Mouse (Mus musculus) heart, embryonic 13.5 days (tissue): ENCODE results near the gene Bcl9l. TPM values are rescaled to one million over a fixed set of nuclear protein-coding genes. Genes with fewer than 3 reads are reported as not detected.
A peak's percentile ranks its signal among the peaks of the same experiment; 100 is the strongest.

Source experiments
- ATAC-seq: fragments of 200-750 bp; cut with Nextera tagmentation; 2 replicates; pipeline ENCODE4 v1.8.0; 2017; ENCODE audit warnings: moderate TSS enrichment; ENCODE audit not compliant: insufficient number of reproducible peaks, low FRiP score, low TSS enrichment; ENCODE audit errors: extremely low read depth
- H3K27ac ChIP-seq: fragments of 300-500 bp; sonication (generic); replicated peaks from 2 replicates; pipeline ENCODE4 v1.5.1; 2015; ENCODE audit warnings: moderate library complexity, mild to moderate bottlenecking, inconsistent platforms
- H3K27me3 ChIP-seq: fragments of 300-500 bp; sonication (generic); replicated peaks from 2 replicates; pipeline ENCODE4 v1.6.1; 2015; ENCODE audit warnings: mild to moderate bottlenecking, inconsistent platforms
- H3K36me3 ChIP-seq: fragments of 300-500 bp; sonication (generic); 2 replicates; pipeline ENCODE4 v1.6.1; 2015; ENCODE audit warnings: mild to moderate bottlenecking, inconsistent platforms
- H3K4me1 ChIP-seq: fragments of 300-500 bp; sonication (generic); 2 replicates; pipeline ENCODE4 v1.6.1; 2015; ENCODE audit warnings: inconsistent platforms
- H3K4me2 ChIP-seq: fragments of 300-500 bp; sonication (generic); 2 replicates; pipeline ENCODE4 v1.6.1; 2015; ENCODE audit warnings: inconsistent platforms, mild to moderate bottlenecking, moderate library complexity
- H3K4me3 ChIP-seq: fragments of 300-500 bp; sonication (generic); 2 replicates; pipeline ENCODE4 v1.5.1; 2015; ENCODE audit warnings: moderate library complexity, mild to moderate bottlenecking, inconsistent platforms
- H3K9ac ChIP-seq: fragments of 300-500 bp; sonication (generic); 2 replicates; pipeline ENCODE4 v1.6.1; 2015; ENCODE audit warnings: inconsistent platforms, mild to moderate bottlenecking, moderate library complexity
- H3K9me3 ChIP-seq: fragments of 300-500 bp; sonication (generic); 2 replicates; pipeline ENCODE4 v1.6.1; 2016; ENCODE audit warnings: inconsistent platforms
- WGBS: fragments of 180-500 bp; shearing (Covaris S2); methylation state at CpG from one replicate; pipeline ENCODE4 v1.1.7; 2015; ENCODE audit warnings: mixed read lengths; 5-methylcytosine and 5-hydroxymethylcytosine counted together
- polyA plus RNA-seq: library from polyadenylated mRNA; unstranded; fragments of >200 nt; fragmentation: Nextera tagmentation; extraction: Ambion mirVana; gene quantifications from 2 replicates; pipeline ENCODE4 v1.2.1, GENCODE M21; 2015

Bcl9l gene
- polyA plus RNA-seq, 1 experiment from 2014 or later: 9.4 TPM

- Histone ChIP-seq H3K36me3 (peaks cover 54% of the 10 kb centered on the region), H3K4me2 (peak overlapping the region; percentile 73), H3K27me3 (no peaks in the 10 kb centered on the region), H3K9ac (peak overlapping the region; percentile 83), H3K4me1 (peaks cover 64% of the 10 kb centered on the region), H3K4me3 (peak overlapping the region; percentile 51), H3K9me3 (no peaks in the 10 kb centered on the region), H3K27ac (peak overlapping the region; percentile 80)
- 70% methylated on average over 19 of the region's 19 CpGs for WGBS
- no peak for ATAC-seq
These were observed 26.3 kb downstream of the Bcl9l start for GRCm38 (mm10) chr9:44508721-44509486.

GRCm38 (mm10) chr9:44509487-44510354 lies 27.1 kb downstream of the Bcl9l start:
- H3K4me3 ChIP-seq: peak overlapping the region; percentile 51
- H3K36me3 ChIP-seq: peaks cover 47% of the 10 kb centered on the region
- peak overlapping the region; percentile 83 for H3K9ac ChIP-seq
- H3K4me2 ChIP-seq: peak overlapping the region; percentile 73
- WGBS: 5% methylated on average over 27 of the region's 27 CpGs
- ATAC-seq: no peak
- H3K4me1 ChIP-seq: peaks cover 57% of the 10 kb centered on the region
- no peaks in the 10 kb centered on the region for H3K9me3 ChIP-seq
- peak overlapping the region; percentile 80 for H3K27ac ChIP-seq
- no peaks in the 10 kb centered on the region for H3K27me3 ChIP-seq

- peak overlapping the region; percentile 51 for H3K4me3 ChIP-seq
These were observed 27.8 kb downstream of the Bcl9l start for GRCm38 (mm10) chr9:44510355-44510871.

GRCm38 (mm10) chr9:44510872-44511601 lies 28.4 kb downstream of the Bcl9l start:
- no peak overlapping the region for H3K4me3 ChIP-seq
- H3K4me2 ChIP-seq: no peak overlapping the region
- peaks cover 47% of the 10 kb centered on the region for H3K4me1 ChIP-seq
- WGBS: 49% methylated on average over 5 of the region's 5 CpGs
- peaks cover 34% of the 10 kb centered on the region for H3K36me3 ChIP-seq
- H3K27me3 ChIP-seq: no peaks in the 10 kb centered on the region
- H3K9ac ChIP-seq: peak overlapping the region; percentile 83
- H3K9me3 ChIP-seq: no peaks in the 10 kb centered on the region
- peak overlapping the region; percentile 80 for H3K27ac ChIP-seq
- peak; percentile 20; the same call in 1 of the 2 replicates for ATAC-seq

More at GRCm38 (mm10) chr9:44510355-44510871, 27.8 kb downstream of the Bcl9l start:
- peak overlapping the region; percentile 80 for H3K27ac ChIP-seq
- no peak for ATAC-seq
- no peaks in the 10 kb centered on the region for H3K9me3 ChIP-seq
- H3K36me3 ChIP-seq: peaks cover 40% of the 10 kb centered on the region
- H3K4me1 ChIP-seq: peaks cover 52% of the 10 kb centered on the region
- peak overlapping the region; percentile 73 for H3K4me2 ChIP-seq
- WGBS: 36% methylated on average over 9 of the region's 9 CpGs
- peak overlapping the region; percentile 83 for H3K9ac ChIP-seq
- no peaks in the 10 kb centered on the region for H3K27me3 ChIP-seq

GRCm38 (mm10) chr9:44511935-44512716 lies 29.5 kb downstream of the Bcl9l start:
- no peak overlapping the region for H3K4me3 ChIP-seq
- no peak overlapping the region for H3K27ac ChIP-seq
- H3K9me3 ChIP-seq: no peaks in the 10 kb centered on the region
- no peak overlapping the region for H3K9ac ChIP-seq
- peaks cover 23% of the 10 kb centered on the region for H3K36me3 ChIP-seq
- H3K4me1 ChIP-seq: peaks cover 47% of the 10 kb centered on the region
- ATAC-seq: no peak
- H3K4me2 ChIP-seq: no peak overlapping the region
- no peaks in the 10 kb centered on the region for H3K27me3 ChIP-seq
- WGBS: 60% methylated on average over 9 of the region's 9 CpGs

GRCm38 (mm10) chr9:44512717-44513003 lies 30.0 kb downstream of the Bcl9l start:
- no peaks in the 10 kb centered on the region for H3K9me3 ChIP-seq
- no peaks in the 10 kb centered on the region for H3K27me3 ChIP-seq
- no peak overlapping the region for H3K27ac ChIP-seq
- 90% methylated on average over 3 of the region's 3 CpGs for WGBS
- H3K36me3 ChIP-seq: peaks cover 18% of the 10 kb centered on the region
- H3K4me2 ChIP-seq: no peak overlapping the region
- H3K4me1 ChIP-seq: peaks cover 47% of the 10 kb centered on the region
- H3K9ac ChIP-seq: no peak overlapping the region
- no peak overlapping the region for H3K4me3 ChIP-seq
- ATAC-seq: no peak

GRCm38 (mm10) chr9:44513121-44513520 lies 30.5 kb downstream of the Bcl9l start:
- Histone ChIP-seq H3K4me3 (no peak overlapping the region), H3K27ac (no peak overlapping the region), H3K36me3 (peaks cover 13% of the 10 kb centered on the region), H3K9me3 (no peaks in the 10 kb centered on the region), H3K9ac (no peak overlapping the region), H3K27me3 (no peaks in the 10 kb centered on the region), H3K4me2 (no peak overlapping the region), H3K4me1 (peaks cover 50% of the 10 kb centered on the region)
- no peak for ATAC-seq
- 74% methylated on average over 11 of the region's 11 CpGs for WGBS

- Histone ChIP-seq H3K27ac (no peak overlapping the region), H3K9ac (no peak overlapping the region), H3K4me3 (no peak overlapping the region), H3K36me3 (peaks cover 8% of the 10 kb centered on the region), H3K9me3 (no peaks in the 10 kb centered on the region), H3K4me2 (no peak overlapping the region), H3K4me1 (peaks cover 51% of the 10 kb centered on the region), H3K27me3 (no peaks in the 10 kb centered on the region)
- ATAC-seq: no peak
- WGBS: 61% methylated on average over 20 of the region's 20 CpGs
These were observed 31.0 kb downstream of the Bcl9l start for GRCm38 (mm10) chr9:44513610-44514009.

GRCm38 (mm10) chr9:44514147-44514546 lies 31.5 kb downstream of the Bcl9l start:
- H3K4me3 ChIP-seq: no peak overlapping the region
- peaks cover 46% of the 10 kb centered on the region for H3K4me1 ChIP-seq
- H3K27ac ChIP-seq: no peak overlapping the region
- no peak overlapping the region for H3K9ac ChIP-seq
- ATAC-seq: no peak
- no peak overlapping the region for H3K4me2 ChIP-seq
- no peaks in the 10 kb centered on the region for H3K27me3 ChIP-seq
- WGBS: 73% methylated on average over 5 of the region's 5 CpGs
- H3K9me3 ChIP-seq: no peaks in the 10 kb centered on the region
- peaks cover 3% of the 10 kb centered on the region for H3K36me3 ChIP-seq

- Histone ChIP-seq H3K9ac (no peak overlapping the region), H3K4me3 (no peak overlapping the region)
- ATAC-seq: no peak
These were observed 32.6 kb downstream of the Bcl9l start for GRCm38 (mm10) chr9:44515131-44515751.

More at GRCm38 (mm10) chr9:44515131-44515751, 32.6 kb downstream of the Bcl9l start:
- 43% methylated on average over 12 of the region's 12 CpGs for WGBS
- Histone ChIP-seq H3K27ac (no peak overlapping the region; the same call in 1 of the 2 replicates), H3K27me3 (no peaks in the 10 kb centered on the region), H3K36me3 (no peaks in the 10 kb centered on the region), H3K4me2 (peak overlapping the region; percentile 12; the same call in 1 of the 2 replicates), H3K9me3 (no peaks in the 10 kb centered on the region), H3K4me1 (peaks cover 35% of the 10 kb centered on the region)
